Mouse (Mus musculus): ENCODE results near the gene Srebf1. TPM values are rescaled to one million over a fixed set of nuclear protein-coding genes. Genes with fewer than 3 reads are reported as not detected.

The Srebf1 gene
- polyA plus RNA-seq, 1 experiment from 2014 or later, result 60.0 TPM

- H3K4me1 ChIP-seq, result peaks cover 65% of the 10 kb centered on the region
- no peak overlapping the region for H3K27ac ChIP-seq
- 72% methylated on average over 20 of the region's 20 CpGs for WGBS
- H3K4me2 ChIP-seq, result no peak overlapping the region
- H3K9me3 ChIP-seq (replicated peaks), result no peaks in the 10 kb centered on the region
- H3K36me3 ChIP-seq, result peaks cover 57% of the 10 kb centered on the region
- no peak overlapping the region for H3K4me3 ChIP-seq (replicated peaks)
- no peak overlapping the region for H3K9ac ChIP-seq
- H3K27me3 ChIP-seq, result no peaks in the 10 kb centered on the region
- ATAC-seq (replicated peaks; ENCODE audit: low FRiP score), result no peak
Measured at GRCm38 (mm10) chr11:60185396-60186231, 36.8 kb downstream of the Srebf1 start.

DNA sequence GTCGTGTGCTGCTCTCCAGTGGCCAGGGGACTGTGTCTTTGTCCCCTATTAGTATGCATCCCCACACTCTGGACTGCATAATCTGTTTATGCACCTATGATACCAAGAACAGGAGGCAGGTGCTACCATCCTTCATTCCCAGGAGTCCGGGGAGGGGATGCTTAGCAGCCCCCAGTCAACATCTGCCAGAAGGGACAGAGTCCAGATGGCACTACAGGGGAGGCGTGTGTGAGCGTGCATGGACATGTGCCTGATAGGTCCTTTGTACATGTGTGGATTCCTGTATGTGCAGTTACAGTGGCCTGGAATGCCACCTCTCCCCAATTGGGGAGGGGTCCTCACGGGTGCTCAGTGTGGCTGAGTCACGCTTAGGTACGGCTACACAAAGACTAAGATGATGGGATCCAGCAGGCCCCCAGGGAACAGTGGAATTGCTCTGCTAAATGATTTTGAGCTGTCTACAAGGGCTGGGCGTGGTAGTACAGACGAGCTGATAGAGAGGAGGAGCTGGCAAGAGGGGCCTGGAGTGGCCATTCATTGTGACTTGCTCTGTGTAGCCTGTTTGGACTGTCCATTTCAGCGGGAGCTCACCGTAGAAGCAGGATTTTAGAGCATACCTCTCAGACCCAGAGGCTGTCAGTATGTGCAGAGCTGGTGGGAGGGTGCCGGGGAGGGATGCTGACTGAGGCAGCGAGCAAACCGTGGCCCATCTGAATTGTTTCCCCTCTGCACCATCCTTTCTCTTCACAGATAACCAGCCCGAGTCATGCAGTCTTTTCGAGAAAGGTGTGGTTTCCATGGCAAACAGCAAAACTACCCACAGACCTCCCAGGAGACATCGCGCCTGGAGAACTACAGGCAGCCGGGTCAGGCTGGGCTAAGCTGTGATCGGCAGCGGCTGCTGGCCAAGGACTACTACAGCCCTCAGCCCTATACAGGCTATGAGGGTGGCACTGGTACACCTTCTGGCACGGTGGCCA is 37.7 kb downstream of the Srebf1 start:
- no peak overlapping the region for H3K4me2 ChIP-seq
- H3K36me3 ChIP-seq, result peaks cover 50% of the 10 kb centered on the region
- no peak overlapping the region for H3K4me3 ChIP-seq (replicated peaks)
- H3K4me1 ChIP-seq, result peaks cover 66% of the 10 kb centered on the region
- ATAC-seq (replicated peaks; ENCODE audit: low FRiP score), result no peak
- H3K9ac ChIP-seq, result no peak overlapping the region
- no peak overlapping the region for H3K27ac ChIP-seq
- 62% methylated on average over 22 of the region's 22 CpGs for WGBS
- H3K27me3 ChIP-seq, result no peaks in the 10 kb centered on the region
- H3K9me3 ChIP-seq (replicated peaks), result no peaks in the 10 kb centered on the region

DNA sequence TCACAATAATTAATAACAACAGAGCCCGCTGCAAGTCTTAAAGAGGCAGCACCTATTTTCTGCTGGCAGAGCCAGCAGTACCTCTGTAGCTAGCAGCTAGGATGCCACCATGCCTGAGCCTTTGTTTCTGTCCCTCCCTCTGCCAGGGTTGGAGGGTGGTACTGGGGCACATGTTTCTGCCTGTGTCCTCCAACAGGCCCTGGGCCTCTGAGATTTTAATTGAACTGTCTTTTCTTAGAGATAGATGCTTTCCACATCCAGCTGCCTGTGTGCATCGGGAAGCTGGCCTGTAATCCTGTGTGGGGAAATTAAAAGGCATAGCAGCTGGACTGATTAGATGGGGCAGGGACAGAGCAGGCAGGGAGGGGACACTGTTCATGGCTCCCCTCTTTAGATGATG is 39.6 kb downstream of the Srebf1 start:
- Histone ChIP-seq H3K4me3 (replicated peaks) (no peak overlapping the region), H3K9me3 (replicated peaks) (no peaks in the 10 kb centered on the region), H3K36me3 (peaks cover 33% of the 10 kb centered on the region), H3K27ac (no peak overlapping the region), H3K9ac (no peak overlapping the region), H3K27me3 (no peaks in the 10 kb centered on the region), H3K4me1 (peaks cover 75% of the 10 kb centered on the region), H3K4me2 (no peak overlapping the region)
- no peak for ATAC-seq (replicated peaks; ENCODE audit: low FRiP score)
- WGBS, result 62% methylated on average over 2 of the region's 2 CpGs

DNA sequence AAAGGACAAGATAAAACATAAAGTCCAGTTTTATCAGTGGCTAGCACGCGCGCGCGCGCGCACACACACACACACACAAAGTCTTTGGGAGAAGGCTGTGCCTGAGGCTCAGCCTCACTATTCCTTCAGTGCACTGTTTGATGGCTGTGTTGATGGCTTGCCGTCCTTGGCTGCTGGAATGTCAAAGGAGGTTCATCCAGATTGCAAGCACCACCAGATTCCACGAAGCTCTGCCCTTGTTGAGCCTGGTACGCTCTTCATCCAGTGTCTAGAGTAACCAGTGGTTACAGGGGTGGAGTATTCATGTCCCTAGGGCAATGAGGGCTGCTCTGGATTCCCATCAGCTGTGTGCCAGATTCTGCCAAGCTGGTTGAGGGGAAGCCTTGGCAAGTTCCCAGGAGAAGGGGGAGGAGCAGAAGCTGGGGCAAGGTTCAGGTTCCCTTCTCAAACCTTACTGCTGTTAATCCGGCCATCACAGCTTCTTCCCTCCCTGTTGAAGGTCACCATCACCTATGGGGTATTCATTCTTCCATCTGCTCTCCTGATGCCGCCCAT is 40.2 kb downstream of the Srebf1 start:
- peaks cover 28% of the 10 kb centered on the region for H3K36me3 ChIP-seq
- H3K4me2 ChIP-seq, result no peak overlapping the region
- H3K27ac ChIP-seq, result no peak overlapping the region
- H3K4me3 ChIP-seq (replicated peaks), result no peak overlapping the region
- no peaks in the 10 kb centered on the region for H3K27me3 ChIP-seq
- H3K9ac ChIP-seq, result no peak overlapping the region
- 80% methylated on average over 12 of the region's 12 CpGs for WGBS
- H3K4me1 ChIP-seq, result peaks cover 81% of the 10 kb centered on the region
- ATAC-seq (replicated peaks; ENCODE audit: low FRiP score), result no peak
- no peaks in the 10 kb centered on the region for H3K9me3 ChIP-seq (replicated peaks)

GRCm38 (mm10) chr11:60178506-60178905 is 43.9 kb downstream of the Srebf1 start:
- no peak overlapping the region for H3K4me3 ChIP-seq (replicated peaks)
- no peak for ATAC-seq (replicated peaks; ENCODE audit: low FRiP score)
- H3K27ac ChIP-seq, result 0 out of 2 replicates have a peak overlapping the region, but pooled peaks have one; percentile 4
- peaks cover 5% of the 10 kb centered on the region; the same call in 1 of the 2 replicates for H3K36me3 ChIP-seq
- no peak overlapping the region for H3K4me2 ChIP-seq
- H3K9ac ChIP-seq, result no peak overlapping the region
- peaks cover 89% of the 10 kb centered on the region for H3K4me1 ChIP-seq
- no peaks in the 10 kb centered on the region for H3K27me3 ChIP-seq
- H3K9me3 ChIP-seq (replicated peaks), result no peaks in the 10 kb centered on the region

DNA sequence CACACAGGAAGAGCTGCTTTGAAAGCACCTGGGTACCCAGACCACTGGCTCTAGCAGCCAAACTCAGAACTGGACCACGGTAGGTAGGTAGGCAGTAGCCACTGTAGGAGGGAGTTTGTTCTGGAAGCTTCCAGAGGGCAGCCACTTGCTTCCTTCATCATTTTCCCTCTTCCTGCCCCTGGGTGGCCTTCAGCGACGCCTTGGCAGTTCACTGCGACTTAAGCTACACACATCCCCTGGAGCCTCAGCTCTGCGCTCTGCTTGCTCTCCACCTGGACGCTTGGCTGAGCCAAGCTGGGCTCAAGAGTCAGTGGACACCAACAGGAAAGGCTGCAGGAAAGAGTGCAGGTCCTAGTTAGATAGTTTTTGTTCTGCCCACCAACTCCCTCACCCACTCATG is 44.4 kb downstream of the Srebf1 start:
- no peaks in the 10 kb centered on the region for H3K9me3 ChIP-seq (replicated peaks)
- no peak for ATAC-seq (replicated peaks; ENCODE audit: low FRiP score)
- H3K4me2 ChIP-seq, result peak overlapping the region; percentile 99
- H3K4me3 ChIP-seq (replicated peaks), result peak overlapping the region; percentile 66; the same call in 1 of the 2 replicates
- no peak overlapping the region for H3K9ac ChIP-seq
- WGBS, result 31% methylated on average over 6 of the region's 6 CpGs
- no peaks in the 10 kb centered on the region for H3K27me3 ChIP-seq
- peaks cover 5% of the 10 kb centered on the region; the same call in 1 of the 2 replicates for H3K36me3 ChIP-seq
- H3K27ac ChIP-seq, result peak overlapping the region; percentile 92
- H3K4me1 ChIP-seq, result peaks cover 89% of the 10 kb centered on the region

DNA sequence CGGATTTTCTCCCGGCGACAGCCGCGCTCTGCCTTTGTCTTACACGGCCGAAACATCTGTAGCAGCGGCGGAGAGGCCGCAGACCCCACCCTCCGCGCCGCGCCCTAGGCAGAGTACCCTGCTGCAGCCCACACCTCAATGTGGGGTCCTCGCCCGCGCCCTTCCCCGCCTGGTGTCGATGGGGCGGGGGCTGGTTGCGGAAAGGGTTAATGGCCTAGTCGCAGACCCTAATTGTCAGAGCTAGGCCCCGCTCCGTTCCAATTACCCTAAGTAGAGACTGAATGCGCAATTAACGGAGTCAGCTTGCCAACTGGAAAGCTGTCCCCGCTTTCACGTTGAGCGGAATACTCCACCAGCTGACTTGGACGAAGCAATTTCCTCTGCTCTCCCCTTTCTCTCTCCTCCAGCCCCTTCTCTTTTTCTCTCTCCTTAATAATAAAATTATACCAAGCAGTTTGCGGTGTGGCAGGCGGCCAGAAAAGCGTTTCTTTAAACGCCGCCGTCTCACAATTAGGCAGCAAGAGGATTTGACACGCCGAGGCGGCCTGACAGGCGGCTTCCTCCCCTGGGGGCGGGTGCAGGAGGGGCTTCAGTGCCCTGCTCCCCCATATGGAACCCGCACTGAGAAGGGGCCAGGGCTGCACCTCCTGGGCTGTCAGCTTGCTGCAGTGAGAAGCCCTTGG is 45.3 kb downstream of the Srebf1 start:
- Histone ChIP-seq H3K9ac (peak overlapping the region; percentile 67), H3K4me1 (peaks cover 89% of the 10 kb centered on the region), H3K9me3 (replicated peaks) (no peaks in the 10 kb centered on the region), H3K27ac (peak overlapping the region; percentile 92), H3K4me2 (peak overlapping the region; percentile 99), H3K4me3 (replicated peaks) (peak overlapping the region; percentile 66), H3K27me3 (no peaks in the 10 kb centered on the region), H3K36me3 (peaks cover 5% of the 10 kb centered on the region; the same call in 1 of the 2 replicates)
- peak; percentile 20; the same call in 1 of the 2 replicates for ATAC-seq (replicated peaks; ENCODE audit: low FRiP score)
- WGBS, result 1% methylated on average over 42 of the region's 42 CpGs

DNA sequence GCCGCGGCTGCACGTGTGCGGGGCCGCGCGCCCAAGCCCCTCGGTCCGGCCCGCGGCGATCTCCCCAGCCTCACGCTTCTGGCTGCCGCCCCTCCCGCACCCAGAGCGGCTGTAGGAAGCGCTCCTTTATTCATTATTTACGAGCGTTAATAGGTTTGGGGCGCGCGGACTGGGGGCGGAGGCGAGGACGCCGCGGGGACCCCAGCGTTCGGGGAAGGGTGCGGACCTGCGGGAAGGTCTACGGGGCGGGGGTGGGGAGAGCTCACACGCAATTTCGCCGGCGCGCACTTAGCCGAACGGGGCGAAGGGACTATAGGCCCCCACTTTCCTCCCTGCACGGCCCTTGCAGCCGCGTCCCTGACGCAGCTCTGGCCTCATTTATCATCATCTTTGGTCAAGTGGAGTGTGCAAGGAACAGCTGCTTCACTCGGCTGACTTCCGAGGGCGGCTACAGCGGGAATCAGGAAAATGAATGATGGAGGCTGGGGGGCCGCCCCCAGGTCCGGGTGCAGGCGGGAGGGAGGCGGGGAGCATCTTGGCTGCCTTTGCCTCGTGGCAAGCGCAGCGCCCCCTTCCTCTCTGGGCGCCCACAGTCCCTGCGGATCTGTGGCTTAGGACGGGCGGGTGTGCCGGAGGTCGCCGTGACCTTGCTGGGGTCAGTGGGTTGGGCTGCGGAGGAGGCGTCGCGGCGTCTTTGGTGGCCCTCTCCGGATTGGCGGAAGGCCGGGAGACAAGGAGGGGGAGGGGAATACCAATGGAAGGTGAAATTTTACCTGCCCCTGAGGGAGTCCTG is 46.0 kb downstream of the Srebf1 start:
- Histone ChIP-seq H3K9me3 (replicated peaks) (no peaks in the 10 kb centered on the region), H3K4me2 (peak overlapping the region; percentile 99), H3K27me3 (no peaks in the 10 kb centered on the region), H3K36me3 (peaks cover 5% of the 10 kb centered on the region; the same call in 1 of the 2 replicates), H3K4me1 (peaks cover 87% of the 10 kb centered on the region), H3K9ac (peak overlapping the region; percentile 67), H3K27ac (peak overlapping the region; percentile 92), H3K4me3 (replicated peaks) (peak overlapping the region; percentile 66)
- under 1% methylated on average over 70 of the region's 71 CpGs for WGBS
- peak; percentile 59 for ATAC-seq (replicated peaks; ENCODE audit: low FRiP score)

- Histone ChIP-seq H3K4me3 (replicated peaks) (peak overlapping the region; percentile 66), H3K4me1 (peaks cover 87% of the 10 kb centered on the region), H3K4me2 (peak overlapping the region; percentile 99), H3K9ac (peak overlapping the region; percentile 67), H3K27ac (peak overlapping the region; percentile 92), H3K9me3 (replicated peaks) (no peaks in the 10 kb centered on the region), H3K36me3 (peaks cover 8% of the 10 kb centered on the region; the same call in 1 of the 2 replicates), H3K27me3 (no peaks in the 10 kb centered on the region)
- ATAC-seq (replicated peaks; ENCODE audit: low FRiP score), result peak; percentile 59
- under 1% methylated on average over 65 of the region's 66 CpGs for WGBS
Measured at GRCm38 (mm10) chr11:60175371-60176181, 46.8 kb downstream of the Srebf1 start.

GRCm38 (mm10) chr11:60173606-60174184 is 48.7 kb downstream of the Srebf1 start:
- Histone ChIP-seq H3K27me3 (no peaks in the 10 kb centered on the region), H3K4me3 (replicated peaks) (no peak overlapping the region), H3K27ac (0 out of 2 replicates have a peak overlapping the region, but pooled peaks have one; percentile 1), H3K9ac (no peak overlapping the region), H3K4me2 (no peak overlapping the region), H3K36me3 (0 out of 2 replicates have a peak, but pooled peaks cover 9% of the 10 kb centered on the region), H3K9me3 (replicated peaks) (no peaks in the 10 kb centered on the region), H3K4me1 (peaks cover 81% of the 10 kb centered on the region)
- ATAC-seq (replicated peaks; ENCODE audit: low FRiP score), result no peak
- WGBS, result 47% methylated on average over 10 of the region's 10 CpGs

All from kidney, embryonic 15.5 days (tissue).